In the genomic region with DNA sequence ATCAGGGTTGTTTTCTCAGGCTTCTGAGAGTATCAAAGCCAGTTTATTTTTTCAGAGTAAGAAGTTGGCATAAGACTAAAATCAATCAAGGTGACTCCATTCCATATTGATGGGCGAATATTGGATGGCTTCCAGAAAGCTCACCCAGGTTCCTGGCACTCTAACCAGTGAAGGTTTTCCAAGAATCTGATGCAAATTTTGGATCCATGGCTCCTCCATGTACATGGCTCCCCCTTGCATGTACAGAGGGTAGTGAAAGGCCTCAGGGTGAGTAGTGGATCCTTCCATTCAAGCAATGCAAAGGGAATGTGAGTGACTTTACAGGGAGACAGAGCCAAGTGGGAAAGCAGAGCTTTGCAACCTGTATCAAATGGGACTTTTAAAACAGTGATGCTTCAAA, we compare ENCODE assay signal across 18 mouse cellular contexts.
"Had no signal": no experiment of that assay in that cellular context is flagged by ENCODE, and none has a peak within 500 bp of the region (broad histone marks: within the 10 kb centered on the region; RNA-seq: fewer than 3 reads in every experiment).

No protein-coding gene starts in this region.

- H3K36me3 ChIP-seq: midbrain, embryonic 10.5 days; midbrain, embryonic 12.5 days; neural tube, embryonic 13.5 days; neural tube, embryonic 15.5 days had no signal

- H3K4me2 ChIP-seq: lung, embryonic 14.5 days; midbrain, embryonic 12.5 days; neural tube, embryonic 13.5 days; neural tube, embryonic 15.5 days had no signal

- H3K27me3 ChIP-seq: midbrain, embryonic 12.5 days; neural tube, embryonic 13.5 days; neural tube, embryonic 15.5 days had no signal

- H3K27ac ChIP-seq: midbrain, embryonic 10.5 days; midbrain, embryonic 12.5 days; neural tube, embryonic 13.5 days; neural tube, embryonic 15.5 days had no signal

- H3K9me3 ChIP-seq: midbrain, embryonic 10.5 days; midbrain, embryonic 12.5 days; neural tube, embryonic 13.5 days; neural tube, embryonic 15.5 days had no signal

- DNase-seq: lung, adult 18-20 months; lung, embryonic 14.5 days; lung, postnatal 10 days; lung, postnatal 4 days; midbrain, embryonic 14.5 days; retina, postnatal 1 day; right cerebral cortex, adult 18-20 months; right cerebral cortex, postnatal 25 days; right cerebral cortex, postnatal 4 days; spleen, adult 18-20 months; thymus, adult 18-20 months; thymus, postnatal 14 days; thymus, postnatal 36 days had no signal

- H3K9ac ChIP-seq: lung, embryonic 14.5 days; midbrain, embryonic 12.5 days; neural tube, embryonic 13.5 days; neural tube, embryonic 15.5 days had no signal

- H3K4me1 ChIP-seq: midbrain, embryonic 10.5 days; midbrain, embryonic 12.5 days; neural tube, embryonic 13.5 days; neural tube, embryonic 15.5 days had no signal

- H3K4me3 ChIP-seq: midbrain, embryonic 10.5 days; midbrain, embryonic 12.5 days; myocyte; neural tube, embryonic 13.5 days; neural tube, embryonic 15.5 days had no signal
